11 mouse cellular contexts compared by ENCODE assay signal in the genomic region with DNA sequence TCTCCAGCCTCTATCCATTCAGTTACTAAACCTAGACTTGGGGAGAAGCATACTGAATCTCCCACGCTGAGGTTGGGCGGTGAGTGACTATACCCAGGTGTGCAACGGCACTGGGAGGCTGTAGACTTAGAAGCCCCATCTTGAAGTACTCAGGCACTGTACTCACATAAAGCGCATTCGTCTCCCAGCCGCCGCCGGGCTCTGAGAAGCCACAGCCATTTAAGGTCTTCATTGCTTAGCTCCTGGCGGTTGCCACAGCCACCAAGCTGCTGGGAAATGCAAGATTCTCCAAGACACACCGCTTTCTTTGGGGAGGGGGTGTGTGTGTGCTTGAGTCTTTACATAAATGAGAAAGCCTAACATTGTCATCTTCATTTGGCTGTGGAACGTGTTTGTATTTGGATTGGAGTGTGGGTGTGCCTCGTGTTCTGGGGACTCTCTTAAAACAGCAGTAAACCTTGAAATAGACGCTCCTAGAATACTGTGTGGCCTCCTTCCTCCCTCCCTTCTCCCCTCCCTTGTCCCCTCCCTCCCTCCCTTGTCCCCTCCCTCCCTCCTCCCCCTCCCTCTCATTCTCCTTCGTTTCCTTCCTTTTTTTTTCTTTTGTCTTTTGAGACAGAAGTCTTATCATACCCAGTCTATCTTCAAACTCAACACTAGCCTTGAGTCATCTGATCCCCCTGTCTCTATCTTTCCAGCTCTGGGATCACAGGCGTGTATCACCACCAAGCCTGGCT.
DNase-seq lines count a peak whose midpoint lies in the region; ATAC-seq and TF ChIP-seq lines count a peak whose summit lies in the region.
"Had no signal": no experiment of that assay in that cellular context is flagged by ENCODE, and none has a peak within 500 bp of the region (broad histone marks: within the 10 kb centered on the region; RNA-seq: fewer than 3 reads in every experiment).

No protein-coding gene starts in this region.

- peaks cover 2% of the 10 kb centered on the region for H3K36me3 ChIP-seq in megakaryocyte, embryonic 14.5 days (replicated peaks; ENCODE audit: low read length)

- H3K9me3 ChIP-seq in megakaryocyte, embryonic 14.5 days: no peaks in the 10 kb centered on the region

- no peak for DNase-seq in gastrocnemius, adult 2 months
- no peak for DNase-seq in gastrocnemius, postnatal 10 days
- peak; percentile 33 for DNase-seq in liver
- peak; percentile 43 for DNase-seq in thymus, postnatal 14 days
- DNase-seq in urinary bladder, postnatal 14 days (ENCODE audit: low spot score): no peak
- DNase-seq in layer of hippocampus, adult 11-12 months (ENCODE audit: low spot score): no peak
- DNase-seq: kidney, postnatal 25 days; midbrain, embryonic 14.5 days had no signal

- 0 out of 2 replicates have a peak overlapping the region, but pooled peaks have one; percentile 28 for H3K4me3 ChIP-seq in gastrocnemius, adult 2 months
- H3K4me3 ChIP-seq in megakaryocyte, embryonic 14.5 days (replicated peaks): peak overlapping the region; percentile 53
- H3K4me3 ChIP-seq: erythroblast, embryonic 14.5 days had no signal

- ATAC-seq in megakaryocyte, adult 5-6 weeks (ENCODE audit: poor library complexity, severe bottlenecking): no peak

- H3K27me3 ChIP-seq in megakaryocyte, embryonic 14.5 days (replicated peaks): no peaks in the 10 kb centered on the region

- intact Hi-C loops in gastrocnemius, adult 2 months (cut with DNase I): no loop called here

- no peak for TF ChIP-seq CTCF in gastrocnemius, adult 2 months (IDR thresholded peaks at IDR 0.05)

- H3K27ac ChIP-seq in gastrocnemius, adult 2 months: peak overlapping the region; percentile 62

- H3K4me1 ChIP-seq in megakaryocyte, embryonic 14.5 days: peaks cover 86% of the 10 kb centered on the region

Comparison
In these comparisons a context has a peak if more than half of its experiments do, and no peak if none do; other contexts are left out.
1. DNase-seq: peak in liver (single experiment) and thymus, postnatal 14 days (single experiment); none in gastrocnemius, adult 2 months (single experiment), gastrocnemius, postnatal 10 days (single experiment), urinary bladder, postnatal 14 days (single experiment) and layer of hippocampus, adult 11-12 months (single experiment).